Mouse (Mus musculus) frontal cortex, postnatal 10 days (tissue): ENCODE data around the gene B4galt2.

Source experiments
- DNase-seq, 2 experiments: peaks; one replicate each; pipeline ENCODE4 v3.0.0; 2022; ENCODE audit warnings: low spot score in 2 of 2, mixed read lengths in 1 of 2

The B4galt2 gene

DNA sequence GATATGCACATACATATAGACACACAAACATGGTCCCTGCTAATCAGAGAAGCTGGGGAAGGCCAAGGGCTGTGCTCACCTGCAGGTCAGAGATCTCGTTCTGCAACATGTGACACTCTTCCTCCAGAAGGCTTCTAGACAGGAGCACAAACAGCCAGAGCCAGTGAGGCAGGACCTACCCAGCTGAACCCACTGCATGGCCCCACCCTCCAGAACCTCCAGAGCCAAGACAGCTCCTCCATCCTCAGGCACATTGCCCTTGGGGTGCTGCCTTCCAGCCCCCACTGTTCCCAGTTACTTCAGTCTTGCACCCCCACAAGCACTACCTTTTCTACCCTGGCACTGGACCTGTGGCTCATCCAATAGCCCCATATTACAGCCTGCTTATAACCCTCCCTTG is 12.8 kb downstream of the B4galt2 start:
- no peak for DNase-seq

- DNase-seq, result no peak
Observed at GRCm38 (mm10) chr4:117869317-117869716, 14.0 kb downstream of the B4galt2 start.

DNA sequence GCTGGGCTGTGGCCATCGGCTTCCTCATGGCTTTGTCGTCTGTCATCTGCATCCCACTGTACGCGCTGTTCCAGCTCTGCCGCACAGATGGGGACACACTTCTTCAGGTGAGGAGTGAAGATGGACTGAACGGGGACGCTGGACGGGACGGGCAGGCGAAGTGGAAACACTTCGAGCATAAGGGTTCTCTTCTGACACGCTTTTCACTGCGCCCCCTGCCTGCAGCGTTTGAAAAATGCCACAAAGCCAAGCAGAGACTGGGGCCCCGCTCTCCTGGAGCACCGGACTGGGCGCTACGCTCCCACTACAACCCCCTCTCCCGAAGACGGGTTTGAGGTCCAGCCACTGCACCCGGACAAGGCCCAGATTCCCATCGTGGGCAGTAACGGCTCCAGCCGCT is 15.5 kb downstream of the B4galt2 start:
- DNase-seq, result no peak

DNA sequence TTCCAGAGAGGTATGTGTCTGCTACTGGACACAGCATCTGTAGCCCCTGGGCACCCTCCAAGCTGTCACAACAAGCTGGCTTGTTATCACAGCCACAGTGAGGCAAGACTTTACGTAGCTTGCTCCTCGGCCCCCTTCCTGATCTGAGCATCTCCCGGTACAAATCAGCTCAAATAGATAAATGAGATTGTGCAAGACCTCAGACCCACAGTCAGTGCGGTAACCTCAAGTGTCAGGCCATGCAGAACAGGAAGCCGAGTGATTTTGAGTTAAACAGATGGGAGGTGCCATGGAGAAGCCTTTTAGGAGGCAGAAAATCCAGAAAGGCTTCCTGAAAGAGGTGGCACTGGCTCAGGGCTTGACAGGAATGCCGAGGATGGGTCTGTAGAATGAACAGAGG is 16.3 kb downstream of the B4galt2 start:
- DNase-seq, result no peak

GRCm38 (mm10) chr4:117866083-117866482 is 17.2 kb downstream of the B4galt2 start:
- DNase-seq, result no peak

- peak; percentile 58 to 73 for DNase-seq
Observed at GRCm38 (mm10) chr4:117862823-117863222, 20.5 kb downstream of the B4galt2 start.

DNA sequence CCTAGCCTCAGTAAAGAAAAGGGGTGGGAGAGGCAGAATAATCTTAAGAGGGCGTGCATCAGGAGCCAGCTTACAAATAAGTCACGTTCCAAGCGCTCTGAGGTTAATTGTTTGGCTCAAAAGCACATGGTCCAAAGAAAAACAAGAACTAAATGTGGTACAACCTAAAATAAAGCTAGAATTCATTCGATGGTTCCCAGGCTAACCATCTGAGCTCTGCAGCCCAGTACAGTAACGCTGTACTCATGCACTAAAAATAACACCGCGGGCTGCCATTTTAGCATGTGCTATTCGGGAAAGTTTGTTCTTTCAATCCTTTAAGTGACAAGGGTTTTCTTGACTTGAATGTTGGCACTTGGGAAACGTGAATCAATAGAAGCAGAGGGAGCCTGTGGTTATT is 22.7 kb downstream of the B4galt2 start:
- no peak for DNase-seq

GRCm38 (mm10) chr4:117858794-117859193 is 24.5 kb downstream of the B4galt2 start:
- no peak for DNase-seq

DNA sequence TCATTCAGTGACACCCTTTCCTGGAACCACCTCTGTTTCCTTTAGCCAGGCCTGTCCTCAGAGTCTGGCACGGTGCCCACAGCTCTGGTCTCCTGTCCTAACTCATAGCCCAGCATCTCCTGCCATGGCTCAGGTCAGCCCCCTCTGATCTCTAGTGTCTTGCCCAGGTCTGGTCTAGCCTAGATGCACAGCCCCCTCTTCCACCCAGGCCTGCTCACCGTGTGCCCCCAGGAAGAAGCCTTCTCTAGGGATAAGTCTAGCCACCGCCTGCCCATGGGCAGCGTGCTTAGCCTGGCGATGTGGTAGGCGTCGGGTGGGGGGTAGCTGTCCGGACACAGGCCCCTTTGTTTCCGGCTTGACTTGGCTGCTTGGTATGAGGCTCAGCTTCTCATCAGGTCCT is 28.1 kb downstream of the B4galt2 start:
- peak in 1 of 2 experiments; percentile 48 for DNase-seq

- no peak for DNase-seq
Observed at GRCm38 (mm10) chr4:117852152-117852868, 31.0 kb downstream of the B4galt2 start.

DNA sequence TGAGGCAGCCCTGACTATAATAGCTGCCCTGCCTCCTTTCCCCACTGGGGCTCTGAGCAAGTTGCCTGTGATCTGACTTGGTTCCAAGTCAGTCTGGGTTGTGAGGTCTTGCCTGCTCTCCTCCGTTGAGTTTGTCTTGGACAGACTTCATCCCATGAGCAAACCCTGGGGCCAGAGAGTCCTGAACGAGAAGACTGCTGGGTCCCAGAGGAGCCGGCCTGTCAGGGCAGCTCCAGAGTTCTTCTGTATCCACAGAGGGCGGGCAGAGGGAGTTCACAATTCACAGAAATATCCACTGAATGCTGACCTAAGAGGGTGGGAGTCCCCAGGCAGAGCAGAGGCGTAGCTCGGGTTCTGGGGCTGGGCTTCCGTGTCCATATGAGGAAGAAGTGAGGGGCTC is 32.4 kb downstream of the B4galt2 start:
- no peak for DNase-seq

GRCm38 (mm10) chr4:117850176-117850575 is 33.1 kb downstream of the B4galt2 start:
- DNase-seq, result no peak

DNA sequence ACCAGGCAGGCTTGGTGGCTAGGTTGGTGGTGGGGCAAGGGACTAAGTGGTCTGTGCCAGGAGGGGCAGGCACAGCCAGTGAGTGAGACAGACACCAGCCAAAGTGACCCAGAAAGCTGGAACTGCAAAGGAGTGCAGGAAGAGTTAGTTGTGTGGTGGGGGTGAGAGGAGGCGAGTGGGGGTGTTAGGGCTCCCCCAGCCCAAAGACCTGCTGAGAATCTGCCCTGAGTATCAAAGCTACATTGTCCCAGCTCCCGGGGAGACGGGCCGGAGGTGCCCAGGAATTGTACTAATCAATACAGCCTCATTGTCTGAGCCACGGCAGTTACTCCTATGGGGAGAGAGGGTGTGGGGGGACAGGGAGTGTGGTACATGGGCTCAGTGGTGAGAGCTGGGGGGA is 33.8 kb downstream of the B4galt2 start:
- DNase-seq, result no peak

DNA sequence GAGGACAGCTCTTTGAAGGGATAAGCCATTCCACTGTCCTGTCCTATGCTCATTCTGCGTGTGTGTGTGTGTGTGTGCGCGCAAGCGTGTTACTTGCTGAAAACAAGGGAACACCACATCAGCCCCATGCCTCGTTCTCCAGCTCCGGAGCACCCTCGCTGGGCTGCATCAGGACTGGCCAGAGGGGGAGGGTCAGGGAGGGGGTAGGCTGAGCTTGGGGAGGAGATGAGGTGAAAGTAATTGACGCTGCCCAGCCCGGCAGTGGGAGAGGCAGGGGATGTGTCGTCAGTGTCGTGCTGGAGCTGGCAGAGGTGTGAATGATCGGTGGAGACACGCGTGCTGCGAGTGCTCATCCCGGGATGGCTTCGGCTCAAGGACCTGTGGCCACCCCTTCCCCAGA is 34.2 kb downstream of the B4galt2 start:
- DNase-seq, result no peak

GRCm38 (mm10) chr4:117847011-117847410 is 36.3 kb downstream of the B4galt2 start:
- peak in 1 of 2 experiments; percentile 61 for DNase-seq

DNA sequence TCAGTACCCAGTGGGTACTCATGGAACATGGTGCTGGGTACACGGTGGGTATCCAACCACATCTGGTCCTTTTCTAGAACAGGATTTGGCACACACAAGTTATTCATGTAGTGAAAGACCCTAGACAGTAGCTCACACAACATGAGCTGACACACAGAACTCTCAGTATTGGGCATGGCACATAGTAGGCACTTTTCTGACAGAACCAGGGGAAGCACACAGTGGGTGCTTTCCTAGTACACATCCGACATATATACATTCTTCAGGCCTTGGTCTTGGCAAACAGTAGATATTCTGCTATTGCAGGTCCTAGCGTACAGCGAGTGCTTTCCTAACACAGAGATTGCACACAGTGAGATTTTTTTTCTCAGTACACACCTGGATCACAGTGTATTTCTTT is 37.0 kb downstream of the B4galt2 start:
- DNase-seq, result no peak

DNA sequence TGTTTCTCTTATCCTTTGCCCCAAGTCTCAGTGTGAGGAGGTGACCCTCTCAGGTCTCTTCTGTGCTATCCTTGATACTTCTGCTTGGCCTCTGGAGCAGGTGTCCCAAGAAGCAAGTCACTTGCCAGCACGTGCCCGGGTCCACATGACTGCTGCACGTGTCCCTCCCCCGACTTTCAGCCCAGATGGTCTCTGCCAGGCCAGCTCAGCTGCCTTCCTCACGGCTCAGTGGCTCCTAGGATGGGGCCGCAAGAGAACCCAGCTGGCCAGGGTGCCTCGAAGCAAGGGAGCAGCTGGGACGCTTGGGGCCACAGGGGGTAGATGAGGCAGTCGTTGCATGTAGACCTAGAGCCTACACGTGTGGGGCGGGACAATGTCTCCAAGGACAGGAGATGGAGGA is 38.0 kb downstream of the B4galt2 start:
- DNase-seq, result no peak

DNA sequence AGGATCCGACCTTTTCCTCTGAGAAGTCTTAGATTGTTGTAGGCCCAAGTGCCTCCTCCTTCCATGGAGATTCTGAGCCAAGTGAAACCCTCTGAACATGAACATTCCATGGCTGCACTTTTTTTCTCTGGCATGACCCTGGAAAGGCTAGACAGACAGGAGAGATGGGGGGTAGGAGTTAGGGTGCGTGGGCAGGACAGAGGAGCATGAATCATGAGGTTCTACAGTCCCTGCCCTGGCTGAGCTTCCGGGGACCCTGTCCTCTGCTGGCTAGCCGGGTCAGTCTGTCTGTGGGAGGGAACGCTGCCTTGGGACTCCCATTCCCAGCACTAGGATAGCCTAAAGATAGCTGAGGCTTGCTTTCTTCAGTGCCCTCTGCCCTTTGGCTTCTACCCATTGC is 38.8 kb downstream of the B4galt2 start:
- no peak for DNase-seq

DNA sequence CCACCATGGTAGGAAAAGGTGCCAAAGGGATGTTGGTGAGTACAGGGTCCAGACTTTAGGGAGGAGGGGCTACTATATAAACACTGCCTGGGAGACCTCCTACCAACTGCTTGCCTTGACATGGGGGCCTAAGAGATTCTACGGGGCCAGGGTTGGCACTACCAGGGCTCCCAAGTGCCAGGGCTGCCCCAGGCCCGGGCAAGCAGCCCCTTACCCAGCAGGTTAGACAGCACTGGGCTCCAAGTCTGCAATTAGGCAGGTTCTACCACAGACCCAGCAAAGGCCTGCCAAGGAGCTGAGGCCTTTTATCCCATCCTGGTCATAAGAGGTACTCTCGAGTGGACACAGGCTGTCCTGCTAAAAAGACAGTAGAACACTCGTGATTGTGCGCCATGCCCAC is 40.2 kb downstream of the B4galt2 start:
- DNase-seq, result no peak

DNA sequence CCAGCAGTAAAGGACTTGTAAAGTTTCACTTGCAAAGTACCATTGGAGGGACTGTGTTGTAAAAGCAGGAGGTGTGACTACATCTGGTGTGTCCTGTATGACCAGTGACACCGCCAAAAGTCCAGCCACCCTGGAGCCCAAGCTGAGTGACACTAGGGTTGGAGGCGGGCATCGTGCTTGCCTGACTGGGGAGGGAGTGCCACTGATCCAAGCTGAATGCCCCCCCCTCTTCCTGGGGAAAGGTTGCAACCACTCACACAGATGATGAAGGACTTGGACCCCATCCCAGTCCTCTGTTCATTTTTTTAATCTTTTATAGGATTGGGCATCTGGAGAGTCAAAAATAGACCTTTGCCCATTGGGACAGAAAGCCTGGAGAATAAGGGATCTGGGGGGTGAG is 41.7 kb downstream of the B4galt2 start:
- no peak for DNase-seq

- DNase-seq, result no peak
Observed at GRCm38 (mm10) chr4:117840821-117841220, 42.5 kb downstream of the B4galt2 start.

DNA sequence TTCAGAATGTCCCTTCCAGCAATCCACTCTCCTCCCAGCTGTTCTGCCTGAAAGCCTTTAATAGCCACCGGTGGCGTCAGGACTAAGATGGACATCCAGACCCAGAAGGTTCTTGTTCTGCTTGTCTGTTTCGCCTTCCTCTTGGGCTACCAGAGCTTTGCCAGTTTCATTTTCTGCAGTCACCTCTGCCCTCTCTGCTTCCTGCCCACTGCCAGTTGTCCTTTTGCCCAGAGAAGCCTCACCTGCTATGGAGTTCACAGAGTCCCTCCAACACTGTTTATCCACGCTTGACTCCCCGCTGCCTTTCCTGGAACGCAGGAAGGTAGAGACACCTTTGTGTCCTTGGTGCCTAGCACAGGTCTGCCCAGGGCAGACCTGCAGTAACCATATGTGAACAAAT is 43.9 kb downstream of the B4galt2 start:
- no peak for DNase-seq

- no peak for DNase-seq
Observed at GRCm38 (mm10) chr4:117837271-117837670, 46.0 kb downstream of the B4galt2 start.

- DNase-seq, result peak; percentile 80 to 90
Observed at GRCm38 (mm10) chr4:117836204-117836767, 47.0 kb downstream of the B4galt2 start.
